Mouse (Mus musculus): ENCODE measurements around the gene Cflar. TPM values are rescaled to one million over a fixed set of nuclear protein-coding genes. Genes with fewer than 3 reads are reported as not detected.

Gene Cflar
- polyA plus RNA-seq, 1 experiment from 2014 or later: 32.6 TPM

- Histone ChIP-seq H3K27ac (ENCODE audit: low read depth, low read length) (no peak overlapping the region), H3K36me3 (ENCODE audit: control insufficient read depth, insufficient read depth, low read length) (peaks cover 6% of the 10 kb centered on the region), H3K4me1 (ENCODE audit: control insufficient read depth, insufficient read depth, low read length) (0 out of 2 replicates have a peak, but pooled peaks cover 3% of the 10 kb centered on the region), H3K9ac (ENCODE audit: low read depth, low read length) (no peak overlapping the region), H3K9me3 (replicated peaks; ENCODE audit: control insufficient read depth, low read length) (no peaks in the 10 kb centered on the region), H3K4me2 (peak overlapping the region; percentile 42), H3K27me3 (ENCODE audit: control insufficient read depth, insufficient read depth, low read length) (no peaks in the 10 kb centered on the region), H3K4me3 (ENCODE audit: low read depth, low read length) (no peak overlapping the region)
- ATAC-seq (replicated peaks; ENCODE audit: insufficient number of reproducible peaks, low FRiP score, low TSS enrichment): no peak
Measured at GRCm38 (mm10) chr1:58715536-58715935, 4.2 kb downstream of the Cflar start.

GRCm38 (mm10) chr1:58716162-58716882, 5.0 kb downstream of the Cflar start:
- H3K4me3 ChIP-seq (ENCODE audit: low read depth, low read length): no peak overlapping the region

GRCm38 (mm10) chr1:58716883-58717220, 5.5 kb downstream of the Cflar start:
- H3K27me3 ChIP-seq (ENCODE audit: control insufficient read depth, insufficient read depth, low read length): no peaks in the 10 kb centered on the region
- 95% methylated on average over 4 of the region's 4 CpGs for WGBS (ENCODE audit: insufficient replicate concordance)
- ATAC-seq (replicated peaks; ENCODE audit: insufficient number of reproducible peaks, low FRiP score, low TSS enrichment): no peak
- no peak overlapping the region for H3K27ac ChIP-seq (ENCODE audit: low read depth, low read length)
- no peak overlapping the region for H3K9ac ChIP-seq (ENCODE audit: low read depth, low read length)
- H3K4me1 ChIP-seq (ENCODE audit: control insufficient read depth, insufficient read depth, low read length): peaks cover 5% of the 10 kb centered on the region; the same call in 1 of the 2 replicates
- peaks cover 6% of the 10 kb centered on the region for H3K36me3 ChIP-seq (ENCODE audit: control insufficient read depth, insufficient read depth, low read length)
- no peak overlapping the region for H3K4me2 ChIP-seq
- H3K9me3 ChIP-seq (replicated peaks; ENCODE audit: control insufficient read depth, low read length): no peaks in the 10 kb centered on the region
- H3K4me3 ChIP-seq (ENCODE audit: low read depth, low read length): no peak overlapping the region

More at GRCm38 (mm10) chr1:58716162-58716882, 5.0 kb downstream of the Cflar start:
- ATAC-seq (replicated peaks; ENCODE audit: insufficient number of reproducible peaks, low FRiP score, low TSS enrichment): no peak
- peaks cover 6% of the 10 kb centered on the region for H3K36me3 ChIP-seq (ENCODE audit: control insufficient read depth, insufficient read depth, low read length)
- no peaks in the 10 kb centered on the region for H3K9me3 ChIP-seq (replicated peaks; ENCODE audit: control insufficient read depth, low read length)
- H3K9ac ChIP-seq (ENCODE audit: low read depth, low read length): no peak overlapping the region
- 46% methylated on average over 7 of the region's 7 CpGs for WGBS (ENCODE audit: insufficient replicate concordance)
- 0 out of 2 replicates have a peak overlapping the region, but pooled peaks have one; percentile 50 for H3K27ac ChIP-seq (ENCODE audit: low read depth, low read length)
- no peaks in the 10 kb centered on the region for H3K27me3 ChIP-seq (ENCODE audit: control insufficient read depth, insufficient read depth, low read length)
- H3K4me2 ChIP-seq: peak overlapping the region; percentile 42
- H3K4me1 ChIP-seq (ENCODE audit: control insufficient read depth, insufficient read depth, low read length): 0 out of 2 replicates have a peak, but pooled peaks cover 3% of the 10 kb centered on the region

GRCm38 (mm10) chr1:58717589-58718270, 6.4 kb downstream of the Cflar start:
- 90% methylated on average over 8 of the region's 8 CpGs for WGBS (ENCODE audit: insufficient replicate concordance)
- Histone ChIP-seq H3K36me3 (ENCODE audit: control insufficient read depth, insufficient read depth, low read length) (peaks cover 6% of the 10 kb centered on the region), H3K27ac (ENCODE audit: low read depth, low read length) (no peak overlapping the region), H3K9me3 (replicated peaks; ENCODE audit: control insufficient read depth, low read length) (no peaks in the 10 kb centered on the region), H3K4me2 (no peak overlapping the region), H3K27me3 (ENCODE audit: control insufficient read depth, insufficient read depth, low read length) (no peaks in the 10 kb centered on the region), H3K9ac (ENCODE audit: low read depth, low read length) (no peak overlapping the region), H3K4me1 (ENCODE audit: control insufficient read depth, insufficient read depth, low read length) (peaks cover 13% of the 10 kb centered on the region; the same call in 1 of the 2 replicates), H3K4me3 (ENCODE audit: low read depth, low read length) (no peak overlapping the region)
- no peak for ATAC-seq (replicated peaks; ENCODE audit: insufficient number of reproducible peaks, low FRiP score, low TSS enrichment)

- Histone ChIP-seq H3K27me3 (ENCODE audit: control insufficient read depth, insufficient read depth, low read length) (no peaks in the 10 kb centered on the region), H3K36me3 (ENCODE audit: control insufficient read depth, insufficient read depth, low read length) (peaks cover 6% of the 10 kb centered on the region), H3K4me3 (ENCODE audit: low read depth, low read length) (no peak overlapping the region), H3K4me2 (no peak overlapping the region), H3K4me1 (ENCODE audit: control insufficient read depth, insufficient read depth, low read length) (peaks cover 11% of the 10 kb centered on the region; the same call in 1 of the 2 replicates), H3K9ac (ENCODE audit: low read depth, low read length) (no peak overlapping the region), H3K27ac (ENCODE audit: low read depth, low read length) (no peak overlapping the region), H3K9me3 (replicated peaks; ENCODE audit: control insufficient read depth, low read length) (no peaks in the 10 kb centered on the region)
- WGBS (ENCODE audit: insufficient replicate concordance): 87% methylated on average over 7 of the region's 7 CpGs
- no peak for ATAC-seq (replicated peaks; ENCODE audit: insufficient number of reproducible peaks, low FRiP score, low TSS enrichment)
Measured at GRCm38 (mm10) chr1:58719356-58719945, 8.1 kb downstream of the Cflar start.

DNA sequence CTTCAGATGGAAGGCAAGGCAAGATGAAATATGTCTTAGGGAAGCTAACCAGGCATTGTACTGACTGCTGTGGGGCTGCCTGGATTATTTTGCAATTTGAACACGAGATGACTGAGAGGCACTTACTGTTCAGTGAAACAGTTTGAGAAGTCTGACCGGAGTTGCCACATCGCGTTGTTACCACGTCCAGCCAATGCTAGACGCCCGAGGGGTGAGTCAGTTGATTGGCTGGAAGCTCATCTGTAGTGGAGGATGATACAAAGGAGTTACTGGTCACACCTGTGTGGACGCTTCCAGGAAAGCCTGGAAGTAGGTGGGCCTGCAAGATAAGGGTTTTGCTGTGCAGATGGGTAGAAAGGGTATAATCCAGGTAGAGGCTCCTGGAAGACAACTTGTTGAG, 8.8 kb downstream of the Cflar start:
- ATAC-seq (replicated peaks; ENCODE audit: insufficient number of reproducible peaks, low FRiP score, low TSS enrichment): no peak
- no peak overlapping the region for H3K4me3 ChIP-seq (ENCODE audit: low read depth, low read length)
- H3K9me3 ChIP-seq (replicated peaks; ENCODE audit: control insufficient read depth, low read length): no peaks in the 10 kb centered on the region
- H3K9ac ChIP-seq (ENCODE audit: low read depth, low read length): no peak overlapping the region
- H3K4me1 ChIP-seq (ENCODE audit: control insufficient read depth, insufficient read depth, low read length): peaks cover 11% of the 10 kb centered on the region; the same call in 1 of the 2 replicates
- H3K27ac ChIP-seq (ENCODE audit: low read depth, low read length): no peak overlapping the region
- 91% methylated on average over 8 of the region's 8 CpGs for WGBS (ENCODE audit: insufficient replicate concordance)
- no peak overlapping the region for H3K4me2 ChIP-seq
- no peaks in the 10 kb centered on the region for H3K27me3 ChIP-seq (ENCODE audit: control insufficient read depth, insufficient read depth, low read length)
- peaks cover 6% of the 10 kb centered on the region for H3K36me3 ChIP-seq (ENCODE audit: control insufficient read depth, insufficient read depth, low read length)

GRCm38 (mm10) chr1:58720988-58721387, 9.7 kb downstream of the Cflar start:
- Histone ChIP-seq H3K27ac (ENCODE audit: low read depth, low read length) (no peak overlapping the region), H3K9me3 (replicated peaks; ENCODE audit: control insufficient read depth, low read length) (no peaks in the 10 kb centered on the region), H3K27me3 (ENCODE audit: control insufficient read depth, insufficient read depth, low read length) (no peaks in the 10 kb centered on the region), H3K9ac (ENCODE audit: low read depth, low read length) (no peak overlapping the region), H3K4me1 (ENCODE audit: control insufficient read depth, insufficient read depth, low read length) (peaks cover 11% of the 10 kb centered on the region; the same call in 1 of the 2 replicates), H3K4me3 (ENCODE audit: low read depth, low read length) (no peak overlapping the region), H3K36me3 (ENCODE audit: control insufficient read depth, insufficient read depth, low read length) (peaks cover under 1% of the 10 kb centered on the region; the same call in 1 of the 2 replicates), H3K4me2 (no peak overlapping the region)
- WGBS (ENCODE audit: insufficient replicate concordance): 74% methylated on average over 4 of the region's 4 CpGs
- ATAC-seq (replicated peaks; ENCODE audit: insufficient number of reproducible peaks, low FRiP score, low TSS enrichment): no peak

GRCm38 (mm10) chr1:58722115-58722938, 11.0 kb downstream of the Cflar start:
- Histone ChIP-seq H3K4me3 (ENCODE audit: low read depth, low read length) (no peak overlapping the region), H3K9me3 (replicated peaks; ENCODE audit: control insufficient read depth, low read length) (no peaks in the 10 kb centered on the region), H3K9ac (ENCODE audit: low read depth, low read length) (no peak overlapping the region), H3K4me2 (no peak overlapping the region), H3K36me3 (ENCODE audit: control insufficient read depth, insufficient read depth, low read length) (0 out of 2 replicates have a peak, but pooled peaks cover under 1% of the 10 kb centered on the region), H3K27me3 (ENCODE audit: control insufficient read depth, insufficient read depth, low read length) (no peaks in the 10 kb centered on the region), H3K27ac (ENCODE audit: low read depth, low read length) (no peak overlapping the region), H3K4me1 (ENCODE audit: control insufficient read depth, insufficient read depth, low read length) (peaks cover 13% of the 10 kb centered on the region; the same call in 1 of the 2 replicates)
- 72% methylated on average over 11 of the region's 11 CpGs for WGBS (ENCODE audit: insufficient replicate concordance)
- ATAC-seq (replicated peaks; ENCODE audit: insufficient number of reproducible peaks, low FRiP score, low TSS enrichment): no peak

All from heart, embryonic 11.5 days (tissue).